Mouse (Mus musculus): ENCODE results near the gene Prkcz.

DNA sequence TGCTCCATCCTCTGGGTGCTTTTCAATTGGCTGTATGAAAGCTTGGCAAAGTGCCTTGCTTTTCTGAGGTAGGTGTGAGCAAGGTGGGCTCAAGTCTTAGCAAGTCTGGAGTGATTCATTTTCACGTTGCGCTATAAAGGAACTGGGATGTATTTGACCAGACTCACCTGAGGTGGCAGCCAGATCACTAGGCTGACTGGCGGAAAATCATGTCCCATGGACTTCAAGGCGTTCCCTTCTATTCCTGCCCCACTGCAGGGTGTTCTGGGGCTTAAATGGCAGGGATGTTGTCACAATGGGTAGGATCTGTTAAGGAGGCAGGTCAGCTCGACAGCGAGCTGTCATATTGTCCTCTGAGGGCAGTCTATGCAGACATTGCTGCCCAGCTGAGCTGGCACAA, 108.9 kb downstream of the Prkcz start:
- no peak for TF ChIP-seq CTCF (IDR thresholded peaks at IDR 0.05; ENCODE audit: low read depth)
- no peak for TF ChIP-seq EP300 (IDR thresholded peaks at IDR 0.05; ENCODE audit: low read depth)
